Mouse (Mus musculus) cerebellum, adult 8-10 months (tissue): ENCODE data around the gene Scfd1.

Source experiments
- DNase-seq: peaks from one replicate; pipeline ENCODE4 v3.0.0; 2022

Scfd1 gene

DNA sequence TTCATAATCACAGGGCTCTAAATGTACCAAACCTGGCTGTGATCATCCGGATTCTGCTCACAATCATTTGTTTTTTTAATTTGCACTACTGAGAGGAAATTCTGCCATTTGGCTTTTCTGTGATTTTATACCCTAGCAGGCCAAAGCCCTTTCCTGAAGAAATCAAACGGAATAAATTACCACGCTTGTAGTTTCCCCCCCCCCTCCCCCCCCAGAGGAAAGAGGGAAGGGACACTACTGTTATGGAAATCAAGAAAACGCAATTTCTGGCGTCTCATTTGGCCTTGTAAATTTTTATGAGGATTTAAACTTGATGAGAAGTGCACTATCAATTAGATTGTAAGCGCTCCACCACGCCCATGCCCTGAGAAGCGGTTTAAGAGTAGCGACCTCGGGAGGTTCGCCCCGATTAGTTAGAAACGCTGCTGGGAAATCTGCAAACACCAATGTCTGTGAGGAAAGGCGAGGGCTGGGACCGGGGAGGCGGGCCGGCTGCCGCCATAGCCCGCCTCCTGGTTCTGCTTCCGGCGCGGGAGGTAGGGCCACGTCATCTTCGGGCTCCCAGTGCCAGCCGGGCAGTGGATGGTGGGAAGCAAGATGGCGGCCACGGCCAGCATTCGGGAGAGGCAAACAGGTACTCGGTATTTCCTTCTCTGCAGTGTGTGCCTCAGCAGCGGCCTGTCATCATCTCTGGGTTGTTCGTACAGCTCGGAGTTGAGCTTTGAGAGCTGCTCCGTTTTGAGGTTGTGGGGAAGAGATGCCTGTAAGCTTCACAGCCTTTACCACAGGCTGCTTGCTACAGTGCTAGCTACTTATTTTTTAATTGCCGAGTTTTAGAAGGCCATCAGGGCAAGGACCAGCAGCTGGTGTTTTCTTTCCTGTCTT, at the start of gene Scfd1:
Scfd1 (plus strand) TSS at position 508 of the 885 bp plus-strand sequence.
- peak; percentile 88 for DNase-seq

DNA sequence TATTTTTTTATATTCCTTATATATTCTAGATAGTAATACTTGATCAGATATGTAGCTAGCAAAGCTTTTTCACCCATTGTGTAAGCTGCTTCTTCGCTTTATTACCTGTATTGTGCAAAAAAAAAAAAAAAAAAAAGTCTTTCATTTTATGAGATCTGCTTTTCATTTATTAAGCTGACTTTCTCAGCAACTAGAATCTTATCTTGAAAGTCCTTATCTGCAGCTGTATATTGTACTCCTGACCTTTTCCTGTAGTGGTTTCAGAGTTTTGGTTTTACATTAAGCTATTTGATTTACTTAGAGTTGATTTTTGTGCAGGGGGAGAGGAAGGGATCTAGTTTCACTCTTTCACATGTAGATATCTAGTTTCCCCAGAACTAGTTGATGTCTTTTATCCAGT, 40.3 kb upstream of the Scfd1 start:
- DNase-seq: no peak

DNA sequence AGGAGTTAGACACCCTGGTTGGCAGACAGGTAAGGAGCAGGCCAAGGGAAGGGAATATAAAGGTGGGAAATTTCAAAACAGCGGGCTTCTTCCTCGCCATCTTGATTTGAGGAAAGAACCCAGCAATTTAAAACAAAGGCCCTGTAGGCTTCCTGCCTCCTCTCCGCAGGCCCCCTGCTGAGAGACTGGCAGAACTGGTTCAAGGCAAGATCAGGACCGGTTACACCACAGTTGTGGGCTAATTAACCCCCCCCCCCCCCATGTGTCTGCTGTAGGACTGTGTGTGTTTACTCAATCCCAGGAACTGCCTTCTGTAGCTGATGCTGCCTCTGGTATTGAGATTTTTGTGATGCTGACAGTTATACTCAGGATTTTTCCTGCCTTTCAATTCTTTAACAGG, 31.2 kb upstream of the Scfd1 start:
- DNase-seq: no peak

DNA sequence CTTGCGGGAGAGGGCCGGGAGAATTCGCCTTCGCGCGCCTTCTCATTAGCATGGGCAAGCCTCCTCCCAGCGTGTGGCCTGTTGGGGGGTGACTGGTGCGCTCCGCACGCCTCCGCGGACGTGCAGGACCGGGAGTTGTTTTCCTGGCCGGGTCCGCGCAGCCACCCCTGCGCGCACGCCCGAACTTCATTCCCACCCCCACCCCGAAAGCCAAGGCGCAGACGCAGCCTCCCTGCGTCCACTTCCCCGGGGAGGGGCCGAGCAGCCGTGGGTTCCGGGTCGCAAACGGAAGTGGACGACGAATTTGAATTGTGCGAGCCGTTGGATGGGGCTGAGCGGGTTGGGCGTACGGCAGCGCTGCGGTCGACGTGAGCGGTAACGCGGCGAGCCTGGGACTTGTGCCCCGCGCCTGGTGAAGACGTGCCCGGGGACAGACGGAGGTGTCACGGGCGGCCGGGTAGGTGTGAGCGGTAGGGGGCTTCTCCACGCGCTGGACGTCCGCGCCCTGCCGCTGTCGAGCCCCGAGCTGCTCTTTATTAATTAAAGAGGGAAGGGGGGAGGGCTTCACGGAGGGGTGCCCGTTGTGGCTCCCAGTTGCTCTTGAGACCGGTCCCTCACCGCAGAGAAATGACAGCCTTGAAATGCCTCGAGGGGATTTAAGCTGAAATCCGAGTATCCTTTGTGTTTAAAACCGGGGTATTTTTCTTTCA, 29.2 kb upstream of the Scfd1 start, which contains the start of gene G2e3:
G2e3 (plus strand) TSS at position 74 of the 710 bp plus-strand sequence.
- peak; percentile 80 for DNase-seq

DNA sequence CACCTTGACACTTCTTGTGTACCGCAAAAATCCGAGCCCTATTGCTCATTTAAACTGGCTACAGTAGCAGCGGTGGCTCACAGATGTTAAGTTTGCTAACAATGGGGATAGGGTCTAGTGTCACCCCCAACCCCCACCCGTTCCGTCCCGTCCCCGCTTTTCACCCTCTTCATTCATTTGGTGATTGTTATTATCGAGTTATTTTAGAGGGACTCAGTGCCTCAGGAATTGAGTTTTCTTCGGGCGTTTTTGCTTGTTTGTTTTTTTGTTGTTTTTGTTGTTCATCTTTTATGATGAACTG, 28.7 kb upstream of the Scfd1 start:
- no peak for DNase-seq

DNA sequence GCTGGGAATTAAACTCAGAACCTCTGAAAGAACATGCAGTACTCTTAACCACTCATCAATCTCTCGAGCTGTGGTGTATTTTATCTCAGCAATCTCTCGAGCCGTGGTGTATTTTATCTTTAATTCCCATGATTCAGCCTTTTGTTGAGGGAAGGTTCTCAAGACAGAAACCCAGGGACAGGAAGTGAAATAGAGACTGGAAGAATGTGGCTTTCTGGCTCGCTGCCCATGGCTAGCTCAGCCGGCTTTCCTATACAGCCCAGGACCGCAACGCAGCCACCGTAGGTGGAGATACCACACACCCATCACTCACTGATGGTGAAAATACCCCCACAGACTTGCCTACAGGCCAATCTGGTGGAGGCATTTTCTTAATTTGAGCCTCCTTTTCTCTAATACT, 22.0 kb upstream of the Scfd1 start:
- no peak for DNase-seq

DNA sequence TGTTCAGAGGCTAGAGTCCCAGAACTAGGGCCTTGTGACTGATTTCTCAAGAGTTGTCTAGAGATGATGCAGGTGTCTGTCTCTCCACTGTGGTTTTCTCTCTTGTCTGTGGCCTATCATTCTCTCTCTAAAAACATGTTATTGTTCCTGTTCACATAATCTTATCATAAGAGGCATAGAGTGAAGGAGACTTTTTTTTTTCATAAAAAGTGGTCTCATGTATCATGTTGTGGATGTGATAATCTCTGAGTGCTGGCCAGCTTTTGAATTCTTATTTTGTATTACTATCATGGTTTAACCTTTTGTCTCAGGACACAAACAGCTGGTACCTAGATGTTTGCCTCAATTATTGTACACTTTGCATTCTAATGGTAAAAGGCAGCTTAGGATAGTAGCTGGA, 16.0 kb upstream of the Scfd1 start:
- DNase-seq: no peak

DNA sequence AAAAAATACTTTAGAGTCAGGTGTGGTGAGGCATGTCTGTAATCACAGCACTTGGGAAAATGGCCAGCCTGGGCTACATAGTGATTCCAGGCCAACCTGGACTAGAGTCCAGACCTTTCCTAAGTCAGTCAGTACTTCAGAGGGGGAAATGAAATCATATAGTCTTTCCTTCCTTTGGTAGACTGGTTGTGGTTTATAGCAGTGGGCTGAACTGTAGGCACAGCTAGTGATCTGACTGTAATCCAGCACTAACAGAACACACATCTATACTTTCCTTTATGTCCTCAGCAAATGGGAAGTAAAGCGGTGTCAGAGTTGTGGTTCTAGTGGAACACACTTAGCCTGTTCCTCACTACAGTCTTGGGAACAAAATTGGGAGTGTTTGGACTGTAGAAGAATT, 14.4 kb upstream of the Scfd1 start:
- DNase-seq: no peak

DNA sequence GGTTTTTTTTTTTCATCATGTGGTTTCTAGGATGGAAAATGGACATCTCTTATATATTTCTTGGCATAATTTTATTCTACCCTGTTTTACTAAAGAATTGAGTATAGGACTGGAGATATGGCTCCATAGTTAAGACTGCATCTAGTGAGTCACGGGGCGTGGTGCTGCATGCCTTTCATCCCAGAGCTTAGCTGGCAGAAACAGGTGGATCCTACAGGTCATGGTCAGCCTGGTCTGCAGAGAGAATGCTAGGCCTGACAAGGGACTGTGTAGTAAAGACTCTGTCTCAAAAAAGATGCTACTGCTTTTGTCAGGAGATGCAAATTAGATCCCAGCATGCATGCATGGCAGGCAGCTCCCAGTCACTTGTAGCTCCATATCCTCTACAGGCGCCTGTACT, 8.8 kb upstream of the Scfd1 start:
- no peak for DNase-seq

DNA sequence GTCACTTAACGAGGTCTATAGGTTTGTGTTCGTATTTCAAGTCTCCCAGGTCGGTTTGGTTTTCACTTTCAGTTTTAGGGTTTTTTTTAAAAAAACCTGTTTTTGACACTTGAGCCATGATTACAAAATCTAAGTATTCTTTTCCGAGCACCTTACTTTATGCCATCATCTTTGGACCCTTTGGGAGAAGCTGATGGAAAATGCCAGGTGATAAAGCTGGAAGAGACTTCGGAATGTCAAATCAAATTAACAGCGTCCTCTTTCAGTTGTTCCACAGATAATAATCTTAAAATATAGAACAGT, 529 bp downstream of the Scfd1 start:
- DNase-seq: no peak

DNA sequence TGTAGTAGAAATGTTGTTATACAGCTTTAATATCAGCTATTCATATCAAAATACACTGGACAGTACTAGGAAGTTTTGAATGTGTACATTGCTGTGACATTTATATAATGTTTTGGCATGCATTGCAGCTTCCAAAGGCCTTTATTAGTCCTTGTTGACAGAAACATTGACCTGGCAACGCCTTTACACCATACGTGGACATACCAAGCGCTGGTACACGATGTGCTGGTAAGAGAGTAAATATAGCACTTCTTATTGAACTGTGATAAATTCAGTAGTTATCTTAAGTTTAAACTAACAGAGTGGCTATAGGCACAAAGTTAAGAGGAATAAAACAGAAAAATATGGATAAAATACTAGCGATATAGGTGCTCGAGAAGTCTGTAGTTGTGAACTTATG, 22.6 kb downstream of the Scfd1 start:
- no peak for DNase-seq

DNA sequence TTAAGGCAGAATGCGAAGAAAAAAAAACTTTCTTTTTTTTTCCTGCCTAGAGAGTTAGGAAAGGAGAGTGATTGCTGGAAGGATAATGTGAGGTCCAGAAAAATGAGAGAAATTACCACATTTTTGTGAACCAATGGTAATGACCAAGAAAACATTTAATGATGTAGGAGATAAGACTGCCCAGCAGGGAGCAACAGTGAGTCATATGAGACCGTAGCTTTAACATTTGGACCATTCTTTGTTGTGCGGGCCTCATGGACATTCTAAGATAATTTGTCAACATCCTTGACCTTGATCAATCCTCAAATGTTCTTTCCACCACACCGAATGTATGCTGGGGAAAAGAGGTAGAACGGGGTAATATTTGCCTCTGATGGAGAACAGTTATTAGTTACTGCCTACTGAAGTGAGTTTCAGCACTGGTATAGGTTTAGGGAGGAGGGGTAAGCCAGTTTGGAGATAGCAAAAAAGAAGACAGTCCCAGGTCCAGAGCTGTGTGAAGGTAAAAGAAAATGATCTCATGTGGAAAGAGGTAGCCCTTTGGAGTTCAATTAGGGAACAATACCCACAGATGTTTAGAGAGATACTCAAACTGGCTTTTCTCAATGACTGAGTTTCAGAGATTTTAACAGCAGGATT, 24.9 kb downstream of the Scfd1 start:
- no peak for DNase-seq

DNA sequence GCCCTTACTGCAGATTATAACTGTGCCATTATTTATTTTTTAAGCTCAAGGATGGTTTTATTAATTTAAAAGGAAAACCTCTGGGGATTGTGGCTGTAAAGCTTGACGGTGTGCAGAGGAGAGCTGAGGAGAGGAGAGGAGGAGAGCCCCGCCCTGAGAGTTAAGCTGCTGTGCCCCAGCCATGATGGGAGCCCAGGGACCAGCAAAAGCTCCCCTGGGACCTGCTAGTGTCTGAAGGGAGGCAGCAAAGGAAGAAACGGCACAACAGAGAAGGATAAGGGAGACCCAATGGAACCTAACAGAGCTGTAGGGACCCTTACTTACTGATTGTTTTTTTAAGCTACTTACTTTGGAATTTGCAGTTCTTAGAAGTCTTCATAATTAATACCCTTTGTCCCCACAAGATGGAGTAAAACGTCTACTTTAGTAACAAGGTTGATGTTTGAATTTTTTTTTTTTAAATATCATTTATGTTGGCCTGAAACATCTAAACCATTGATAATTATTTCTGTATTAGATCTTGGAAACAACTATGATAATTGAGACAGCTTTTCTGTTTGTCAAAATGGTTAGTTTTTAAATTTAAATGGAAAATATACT, 26.8 kb downstream of the Scfd1 start:
- DNase-seq: no peak

DNA sequence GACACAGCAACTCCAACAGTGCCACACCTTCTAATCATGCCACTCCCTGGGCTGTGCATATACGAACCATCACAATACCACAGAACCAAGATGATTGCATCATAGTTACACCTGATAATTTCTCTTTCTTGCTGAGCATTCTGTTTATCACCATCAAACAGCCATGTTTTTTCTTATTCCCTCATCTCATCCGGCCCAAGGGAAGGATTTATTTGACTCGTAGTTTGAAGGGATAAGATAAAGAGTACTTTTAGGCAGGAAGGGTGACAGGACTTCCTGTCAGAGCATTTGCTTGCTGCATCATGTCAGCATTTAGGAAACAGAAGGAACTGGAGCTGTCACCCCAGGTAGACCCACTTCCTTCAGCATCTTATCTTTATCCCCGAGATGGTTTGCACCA, 34.1 kb downstream of the Scfd1 start:
- DNase-seq: no peak

DNA sequence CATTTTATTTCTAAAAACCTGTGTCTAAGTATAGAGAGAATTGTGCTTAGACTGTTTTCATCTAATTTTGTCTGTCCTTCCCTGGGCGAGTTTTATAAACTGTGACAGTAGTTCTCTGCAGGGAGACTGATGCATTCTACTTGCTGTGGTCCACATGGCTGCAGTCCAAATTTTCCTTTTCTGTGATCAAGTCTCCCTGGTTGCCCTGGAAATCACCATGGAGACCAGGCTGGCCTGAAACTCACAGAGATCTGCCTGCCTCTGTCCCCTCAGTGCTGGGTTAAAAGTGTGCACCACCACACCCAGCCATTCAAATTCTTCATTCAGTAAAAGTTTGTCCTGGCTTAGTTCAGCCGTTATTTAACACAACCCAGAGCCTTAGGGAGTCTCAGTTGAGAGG, 60.2 kb downstream of the Scfd1 start:
- DNase-seq: no peak

DNA sequence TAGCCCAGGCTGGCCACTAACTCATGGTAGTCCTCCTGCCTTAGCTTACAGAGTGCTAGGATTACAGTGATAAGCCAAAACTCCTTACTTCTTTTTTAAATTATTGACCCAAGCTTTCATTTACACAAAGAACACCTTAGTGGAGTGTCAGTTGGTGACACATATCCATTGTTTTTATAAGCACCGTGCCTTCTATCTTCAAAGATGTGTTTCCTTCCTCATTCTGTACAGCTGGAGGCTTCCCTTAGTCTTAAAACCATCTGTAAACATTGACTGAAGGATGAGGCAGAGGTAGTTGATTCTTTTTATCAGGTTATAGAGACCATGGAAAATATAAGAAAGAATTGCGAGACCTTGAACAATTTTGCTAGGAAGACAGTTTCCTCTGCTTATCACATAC, 61.0 kb downstream of the Scfd1 start:
- DNase-seq: no peak

DNA sequence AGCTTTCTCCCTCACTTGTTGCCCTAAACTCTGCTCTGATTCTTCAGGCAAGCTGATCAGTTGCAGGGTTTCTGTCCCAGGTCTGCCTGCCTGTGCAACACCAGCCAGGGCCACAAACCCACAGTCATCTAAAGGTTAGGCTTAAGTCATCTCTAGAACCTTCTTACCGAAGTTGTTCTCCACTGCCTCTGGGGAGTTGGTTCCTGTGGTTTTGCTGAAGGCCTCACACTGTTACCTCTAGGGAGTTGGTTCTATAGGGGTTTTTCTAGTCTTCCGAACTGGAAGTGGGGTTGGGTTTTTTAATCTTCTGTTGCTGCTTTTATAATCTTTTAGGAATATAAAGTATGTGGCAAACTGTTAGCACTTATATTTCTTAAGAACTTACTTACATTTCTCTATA, 72.0 kb downstream of the Scfd1 start:
- DNase-seq: no peak

DNA sequence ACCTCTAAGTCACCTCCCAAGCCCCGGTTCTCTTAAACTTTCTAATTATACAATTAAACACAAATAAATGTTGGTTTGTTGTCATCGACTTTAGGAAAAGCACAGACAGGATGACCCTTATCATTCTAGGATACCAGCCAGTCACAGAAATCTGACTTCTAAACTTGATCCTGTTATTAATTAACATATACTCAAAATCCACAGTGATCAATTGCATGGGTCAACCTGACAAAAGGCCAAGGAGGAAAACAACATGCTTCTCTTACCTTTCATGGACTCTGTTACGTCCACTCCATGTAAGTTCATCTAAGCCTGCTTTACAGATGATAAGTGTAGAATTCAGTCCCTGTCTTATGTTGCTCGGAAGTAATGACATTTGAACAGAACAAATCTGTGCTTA, 93.6 kb downstream of the Scfd1 start:
- DNase-seq: no peak

DNA sequence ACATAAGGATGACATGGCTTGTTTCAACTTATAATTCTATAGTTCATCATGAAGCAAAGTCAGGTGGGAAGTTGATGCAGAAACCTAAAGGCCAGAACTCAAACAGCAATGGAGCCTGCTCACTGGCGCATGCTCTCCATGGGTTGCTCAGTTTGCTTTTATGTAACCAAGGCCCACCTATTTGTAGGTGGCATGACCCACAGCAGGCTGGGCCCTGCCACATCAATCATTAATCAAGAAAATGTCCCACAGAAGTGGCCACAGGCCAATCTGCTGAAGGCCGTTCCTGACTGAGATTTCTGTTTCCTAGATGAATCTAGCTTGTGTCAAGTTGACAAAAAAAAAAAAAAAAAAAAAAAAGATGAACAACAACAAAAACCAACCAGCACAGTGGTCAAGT, 103.9 kb downstream of the Scfd1 start:
- no peak for DNase-seq

DNA sequence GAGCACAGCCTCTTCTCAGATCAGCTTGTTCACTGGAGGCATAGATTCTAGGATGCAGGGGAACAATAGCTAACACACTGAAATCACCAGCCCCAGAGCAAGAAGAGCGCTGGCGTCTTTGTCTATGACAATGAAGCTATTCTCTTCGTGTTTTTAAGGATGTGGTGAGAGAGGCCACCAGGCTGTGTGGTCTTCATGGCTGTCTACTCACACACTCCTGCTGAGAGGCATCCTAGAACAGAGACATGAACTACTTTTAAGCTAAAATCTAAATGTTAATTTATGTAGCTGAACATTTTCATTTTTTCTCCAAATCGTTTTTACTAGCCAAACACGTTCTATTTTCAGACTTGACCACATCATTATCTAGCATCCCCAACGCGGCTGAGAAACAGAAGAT, 114.7 kb downstream of the Scfd1 start:
- DNase-seq: no peak

DNA sequence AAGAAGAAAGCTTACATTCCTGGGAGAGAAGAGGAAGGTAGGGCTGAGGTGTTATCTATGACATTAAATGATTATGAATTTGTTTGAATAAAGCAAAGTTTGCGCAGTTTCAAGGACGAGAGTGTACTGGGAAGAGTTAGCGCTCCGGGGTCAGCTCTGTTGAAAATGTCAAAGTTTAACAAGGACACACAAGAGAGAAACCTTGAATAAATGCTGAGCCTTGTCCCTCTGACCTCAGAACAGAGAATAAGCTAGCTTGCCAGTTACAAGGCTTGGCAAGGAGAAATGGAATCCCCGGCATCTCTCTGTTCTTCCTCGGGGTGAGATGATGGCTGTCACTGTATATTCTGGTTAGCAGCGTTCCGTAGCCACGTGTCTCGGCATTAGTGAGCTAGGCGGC, 116.2 kb downstream of the Scfd1 start:
- no peak for DNase-seq

DNA sequence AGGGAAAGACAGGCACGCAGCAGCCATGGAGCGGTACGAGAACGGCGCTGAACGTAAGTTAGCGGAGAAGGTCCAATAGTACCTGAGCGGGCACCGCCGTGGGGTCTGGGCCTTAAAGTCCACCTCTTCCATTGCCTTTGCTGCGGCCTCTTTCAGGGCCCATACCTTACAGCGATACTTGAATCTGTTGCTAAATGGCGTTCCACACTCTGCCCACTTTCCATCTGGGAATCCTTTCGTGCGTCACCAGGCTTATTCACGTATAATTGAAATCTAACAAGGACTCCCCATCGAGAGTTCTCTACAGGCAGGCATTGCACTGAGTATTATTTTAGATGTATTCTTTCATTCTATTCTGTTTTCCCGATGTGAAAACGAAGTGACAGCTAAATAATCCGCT, 117.3 kb downstream of the Scfd1 start:
- DNase-seq: no peak
